Mouse (Mus musculus): ENCODE data around the gene Tbc1d5. TPM values are rescaled to one million over a fixed set of nuclear protein-coding genes. Genes with fewer than 3 reads are reported as not detected.
A peak's percentile ranks its signal among the peaks of the same experiment; 100 is the strongest.

Gene Tbc1d5
- total and polyA plus RNA-seq, 3 experiments: 6.6 to 13.9 (median 7.7) TPM

DNA sequence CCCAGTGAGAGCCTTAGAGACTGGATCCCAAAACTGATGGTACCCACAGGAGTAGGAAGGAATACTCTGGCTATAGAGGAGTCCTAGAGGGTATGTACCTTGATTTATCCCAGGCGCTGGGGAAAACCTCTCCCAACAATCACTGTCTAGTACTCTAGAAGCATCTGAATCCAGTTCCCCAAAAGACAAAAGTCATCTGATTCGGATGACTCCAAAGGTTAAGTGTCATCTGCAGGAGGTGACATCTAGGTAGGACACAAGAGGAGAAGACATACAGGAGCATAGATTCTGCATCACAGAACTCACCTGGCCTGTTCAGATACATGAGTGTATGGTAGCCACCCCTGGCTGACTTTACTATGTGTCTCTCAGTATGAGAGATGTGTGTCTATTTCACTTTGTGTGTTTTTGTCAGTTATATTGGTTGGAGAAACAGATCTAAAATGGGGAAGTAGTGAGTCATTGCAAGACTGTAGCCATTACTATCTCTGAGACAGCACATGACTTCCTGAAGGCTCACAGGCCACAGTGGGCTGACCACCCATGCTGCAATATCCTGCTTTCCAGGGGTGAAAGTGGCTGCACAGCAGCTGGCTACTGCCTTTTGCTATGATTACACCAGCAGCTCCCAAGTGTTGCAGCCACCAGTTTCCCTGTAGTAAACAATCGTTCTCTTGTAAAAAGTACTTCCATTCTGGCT is 185.7 kb downstream of the Tbc1d5 start:
- Histone ChIP-seq H3K4me3 (replicated peaks in 1 of 3; ENCODE audit: low read depth in 2 of 3, low read length in 2 of 3, poor library complexity in 1 of 3) (no peak overlapping the region), H3K4me1 (ENCODE audit: control insufficient read depth in 1 of 2, insufficient read depth in 2 of 2) (peaks cover 4 to 48% of the 10 kb centered on the region in 2 experiments; a peak in 3 of 4 replicates), H3K27me3 (replicated peaks) (no peaks in the 10 kb centered on the region), H3K79me2 (replicated peaks; ENCODE audit: control insufficient read depth, extremely low read depth, insufficient read depth, poor library complexity, severe bottlenecking) (no peaks in the 10 kb centered on the region), H3K9me3 (replicated peaks; ENCODE audit: low read length) (no peaks in the 10 kb centered on the region), H3K27ac (ENCODE audit: insufficient read depth, low read depth) (peak overlapping the region; percentile 82), H3K36me3 (replicated peaks in 1 of 2; ENCODE audit: control insufficient read depth in 1 of 2, insufficient read depth in 1 of 2, low read length in 1 of 2) (peaks cover 0 to 3% of the 10 kb centered on the region in 2 experiments), H3K4me2 (ENCODE audit: insufficient read depth, low read depth, poor library complexity, severe bottlenecking) (peak overlapping the region; percentile 25), H3K9ac (ENCODE audit: insufficient read depth, low read depth) (no peak overlapping the region)
- in situ Hi-C loops (cut with MboI; ENCODE audit: low pct_ligation_motif_present, low pct_unique_long_range_greater_than_20kb, low sequenced_read_pairs): loop anchor here (25.0 kb wide), 1 partner anchor 294 kb away; no protein-coding TSS in a partner anchor
- peak; percentile 89 for DNase-seq (ENCODE audit: extremely low read depth)
- dilution Hi-C loops (cut with MboI; ENCODE audit: extremely low pct_ligation_motif_present, extremely low pct_unique_long_range_greater_than_20kb, low sequenced_read_pairs): no loop called here
- no peak for TF ChIP-seq SMC3 (IDR thresholded peaks at IDR 0.05; ENCODE audit: low read depth, low read length)
- TF ChIP-seq MAFK (IDR thresholded peaks at IDR 0.05; ENCODE audit: insufficient replicate concordance, low read length): 0 out of 2 replicates have a peak, but pooled peaks have one; percentile 32
- TF ChIP-seq CHD2 (IDR thresholded peaks at IDR 0.05; ENCODE audit: low read length): no peak
- TF ChIP-seq ZNF384 (IDR thresholded peaks at IDR 0.05; ENCODE audit: low read depth, low read length): no peak
- no peak for TF ChIP-seq ZKSCAN1 (IDR thresholded peaks at IDR 0.05; ENCODE audit: borderline replicate concordance, low read depth, low read length)
- TF ChIP-seq JUN (IDR thresholded peaks at IDR 0.05; ENCODE audit: insufficient read depth, low read depth, low read length): peak; percentile 92
- no peak; the same call in 1 of the 2 replicates for TF ChIP-seq POLR2A (IDR thresholded peaks at IDR 0.05; ENCODE audit: low read depth, low read length)
- TF ChIP-seq RCOR1 (conservative IDR thresholded peaks at IDR 0.05; ENCODE audit: low read depth, low read length): no peak; the same call in 1 of the 2 replicates
- TF ChIP-seq ELF1 (IDR thresholded peaks at IDR 0.05; ENCODE audit: low read depth, low read length): no peak; the same call in 1 of the 2 replicates
- peak; percentile 96 for TF ChIP-seq JUND (conservative IDR thresholded peaks at IDR 0.05; ENCODE audit: low read depth, low read length)
- TF ChIP-seq MAX (IDR thresholded peaks at IDR 0.05; ENCODE audit: low read length): peak; percentile 60
- TF ChIP-seq POLR2AphosphoS2 (IDR thresholded peaks at IDR 0.05; ENCODE audit: low read depth, low read length): no peak
- no peak for TF ChIP-seq PAX5 (IDR thresholded peaks at IDR 0.05; ENCODE audit: low read length)
- TF ChIP-seq TCF12 (IDR thresholded peaks at IDR 0.05; ENCODE audit: low read depth, low read length): peak; percentile 74
- TF ChIP-seq USF2 (conservative IDR thresholded peaks at IDR 0.05; ENCODE audit: low read depth, low read length): no peak; the same call in 1 of the 2 replicates
- peak; percentile 99 for TF ChIP-seq BHLHE40 (IDR thresholded peaks at IDR 0.05; ENCODE audit: low read depth, low read length)
- no peak for TF ChIP-seq KAT2A (IDR thresholded peaks at IDR 0.05; ENCODE audit: insufficient replicate concordance, low read length)
- TF ChIP-seq HCFC1 (IDR thresholded peaks at IDR 0.05; ENCODE audit: low read depth, low read length): no peak; the same call in 1 of the 2 replicates
- TF ChIP-seq IRF4 (IDR thresholded peaks at IDR 0.05; ENCODE audit: low read depth, low read length): peak; percentile 98
- no peak for TF ChIP-seq MXI1 (IDR thresholded peaks at IDR 0.05; ENCODE audit: low read depth, low read length)
- TF ChIP-seq MAZ (IDR thresholded peaks at IDR 0.05; ENCODE audit: low read depth, low read length): no peak
- no peak for TF ChIP-seq CTCF (conservative IDR thresholded peaks at IDR 0.05 in 1 of 2, IDR thresholded peaks at IDR 0.05 in 1 of 2; ENCODE audit: low read depth in 2 of 2, low read length in 2 of 2)
- TF ChIP-seq ETS1 (conservative IDR thresholded peaks at IDR 0.05; ENCODE audit: low read depth, low read length): peak; percentile 92
- TF ChIP-seq ZC3H11A (IDR thresholded peaks at IDR 0.05; ENCODE audit: low read depth, low read length): no peak
- peak; percentile 90 for TF ChIP-seq MEF2A (IDR thresholded peaks at IDR 0.05; ENCODE audit: borderline replicate concordance, low read depth, low read length)
- no peak; the same call in 1 of the 2 replicates for TF ChIP-seq RAD21 (IDR thresholded peaks at IDR 0.05; ENCODE audit: low read depth, low read length)
- TF ChIP-seq MYC (IDR thresholded peaks at IDR 0.05; ENCODE audit: low read depth, low read length): peak; percentile 88
- no peak for TF ChIP-seq NRF1 (IDR thresholded peaks at IDR 0.05; ENCODE audit: low read depth, low read length)
- no peak for TF ChIP-seq UBTF (IDR thresholded peaks at IDR 0.05; ENCODE audit: low read depth, low read length)
- no peak for TF ChIP-seq TBP (conservative IDR thresholded peaks at IDR 0.05; ENCODE audit: low read depth, low read length)
- TF ChIP-seq EP300 (IDR thresholded peaks at IDR 0.05; ENCODE audit: low read length): peak; percentile 97
- no peak for TF ChIP-seq ZMIZ1 (IDR thresholded peaks at IDR 0.05; ENCODE audit: low read depth, low read length)
- TF ChIP-seq CHD1 (IDR thresholded peaks at IDR 0.05; ENCODE audit: low read depth, low read length): no peak
- no peak for TF ChIP-seq E2F4 (IDR thresholded peaks at IDR 0.05; ENCODE audit: insufficient replicate concordance, low read depth, low read length)
- TF ChIP-seq NELFE (IDR thresholded peaks at IDR 0.05; ENCODE audit: low read depth, low read length): 0 out of 2 replicates have a peak, but pooled peaks have one; percentile 31
- TF ChIP-seq GABPA (IDR thresholded peaks at IDR 0.05; ENCODE audit: insufficient replicate concordance, low read depth, low read length): no peak
- peak; percentile 58 for TF ChIP-seq USF1 (IDR thresholded peaks at IDR 0.05; ENCODE audit: low read depth, low read length)
- 0 out of 2 replicates have a peak, but pooled peaks have one; percentile 27 for TF ChIP-seq SIN3A (IDR thresholded peaks at IDR 0.05; ENCODE audit: low read length)
